Mouse (Mus musculus) frontal cortex, adult (tissue): Measurements from ENCODE around the gene Chd6.

ENCODE experiments used
- ATAC-seq: cut with Nextera tagmentation; 2 replicates; pipeline ENCODE4 v1.9.2; 2017; ENCODE audit warnings: mild to moderate bottlenecking, moderate library complexity, mixed read lengths; ENCODE audit not compliant: low TSS enrichment

The Chd6 gene

GRCm38 (mm10) chr2:161108933-161109371 is at the start of gene Chd6:
TSS of gene Chd6 (minus strand) at chr2:161109075.
- peak; percentile 99 for ATAC-seq

- ATAC-seq: no peak
Observed at GRCm38 (mm10) chr2:161150004-161150842, 41.3 kb upstream of the Chd6 start.

GRCm38 (mm10) chr2:161148428-161149020 is 39.6 kb upstream of the Chd6 start:
- ATAC-seq: no peak

GRCm38 (mm10) chr2:161147656-161148427 is 39.0 kb upstream of the Chd6 start:
- ATAC-seq: peak; percentile 59; the same call in 1 of the 2 replicates

- no peak for ATAC-seq
Observed at GRCm38 (mm10) chr2:161144799-161145198, 35.9 kb upstream of the Chd6 start.

- peak; percentile 96 for ATAC-seq
Observed at GRCm38 (mm10) chr2:161138672-161139536, 30.0 kb upstream of the Chd6 start.

- no peak for ATAC-seq
Observed at GRCm38 (mm10) chr2:161136999-161137398, 28.1 kb upstream of the Chd6 start.

- ATAC-seq: peak; percentile 87
Observed at GRCm38 (mm10) chr2:161128367-161129111, 19.7 kb upstream of the Chd6 start.

- no peak for ATAC-seq
Observed at GRCm38 (mm10) chr2:161112011-161112410, 3.1 kb upstream of the Chd6 start.

- ATAC-seq: peak; percentile 34
Observed at GRCm38 (mm10) chr2:161109398-161109821, 535 bp upstream of the Chd6 start.

GRCm38 (mm10) chr2:161108085-161108927 is 569 bp downstream of the Chd6 start:
- ATAC-seq: peak; percentile 20; the same call in 1 of the 2 replicates

- no peak for ATAC-seq
Observed at GRCm38 (mm10) chr2:161107236-161107635, 1.6 kb downstream of the Chd6 start.

GRCm38 (mm10) chr2:161103769-161104168 is 5.1 kb downstream of the Chd6 start:
- ATAC-seq: no peak

GRCm38 (mm10) chr2:161102102-161102501 is 6.8 kb downstream of the Chd6 start:
- no peak for ATAC-seq

- no peak for ATAC-seq
Observed at GRCm38 (mm10) chr2:161097746-161098145, 11.1 kb downstream of the Chd6 start.

GRCm38 (mm10) chr2:161090746-161091405 is 18.0 kb downstream of the Chd6 start:
- no peak for ATAC-seq

GRCm38 (mm10) chr2:161090200-161090599 is 18.7 kb downstream of the Chd6 start:
- peak; percentile 52; the same call in 1 of the 2 replicates for ATAC-seq

GRCm38 (mm10) chr2:161078590-161078989 is 30.3 kb downstream of the Chd6 start:
- ATAC-seq: no peak

- no peak for ATAC-seq
Observed at GRCm38 (mm10) chr2:161076262-161076661, 32.6 kb downstream of the Chd6 start.
